Mouse (Mus musculus) G1E (cell line): ENCODE measurements around the gene Erich6.

Source experiments
- CTCF ChIP-seq: IDR thresholded peaks from 2 replicates; pipeline ENCODE4 v1.5.1; 2012; ENCODE audit warnings: low read depth, low read length, inconsistent platforms, mixed read lengths
- GATA1 ChIP-seq: IDR thresholded peaks from 2 replicates; pipeline ENCODE4 v1.6.1; 2012; ENCODE audit warnings: borderline replicate concordance, low read length, inconsistent platforms, mixed read lengths
- GATA2 ChIP-seq: IDR thresholded peaks from 2 replicates; pipeline ENCODE4 v1.6.1; 2012; ENCODE audit warnings: low read depth, low read length, inconsistent platforms, borderline replicate concordance

DNA sequence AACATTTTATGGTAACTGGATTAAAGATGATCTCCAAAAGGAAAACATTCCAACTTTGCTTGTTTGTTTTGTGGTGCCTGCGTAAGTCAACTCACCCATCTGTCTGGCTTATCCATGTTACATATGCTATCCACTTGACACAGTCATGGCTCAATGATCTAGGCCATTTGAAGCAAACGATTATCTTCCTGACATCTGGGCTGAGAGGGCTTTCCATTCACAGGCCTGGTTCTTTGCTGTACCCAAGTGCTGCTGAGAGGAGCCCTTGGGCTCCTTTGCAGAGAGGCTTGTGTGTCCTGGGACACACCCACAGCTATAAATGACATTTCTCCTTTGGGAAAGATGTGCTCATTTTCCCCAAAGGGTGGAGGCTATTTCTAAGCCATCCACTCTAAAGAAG is 41.9 kb upstream of the Erich6 start:
- no peak for TF ChIP-seq GATA2
- TF ChIP-seq CTCF, result no peak
- no peak for TF ChIP-seq GATA1
